Comparison of ENCODE assay signal across 9 mouse cellular contexts in genomic region chr2:43723104-43723541, GRCm38 (mm10). TPM values are rescaled to one million over a fixed set of nuclear protein-coding genes. Genes with fewer than 3 reads are reported as not detected.
A peak's percentile ranks its signal among the peaks of the same experiment; 100 is the strongest.
DNase-seq lines count a peak whose midpoint lies in the region; ATAC-seq lines count a peak whose summit lies in the region.
"Had no signal": no experiment of that assay in that cellular context is flagged by ENCODE, and none has a peak within 500 bp of the region (broad histone marks: within the 10 kb centered on the region; RNA-seq: fewer than 3 reads in every experiment).

No protein-coding gene starts in this region.

- DNase-seq in frontal cortex, postnatal 10 days (ENCODE audit: low spot score in 2 of 2): no peak
- no peak for DNase-seq in frontal cortex, postnatal 25 days (ENCODE audit: low spot score in 2 of 2)
- no peak for DNase-seq in embryo, embryonic 9.5 days (ENCODE audit: extremely low spot score)

- H3K27ac ChIP-seq in liver, embryonic 15.5 days (replicated peaks): no peak overlapping the region
- no peak overlapping the region for H3K27ac ChIP-seq in stomach, embryonic 16.5 days (ENCODE audit: low read length)

- H3K4me2 ChIP-seq in liver, embryonic 15.5 days: peak overlapping the region; percentile 20; the same call in 1 of the 2 replicates
- H3K4me2 ChIP-seq in stomach, embryonic 16.5 days (ENCODE audit: low read depth, low read length): peak overlapping the region; percentile 42

- peak overlapping the region; percentile 35 for H3K4me3 ChIP-seq in megakaryocyte, embryonic 14.5 days (replicated peaks)
- H3K4me3 ChIP-seq in liver, embryonic 15.5 days (replicated peaks): no peak overlapping the region
- H3K4me3 ChIP-seq in stomach, embryonic 16.5 days (replicated peaks; ENCODE audit: low read length): no peak overlapping the region
- H3K4me3 ChIP-seq: erythroblast, embryonic 14.5 days had no signal

- no peak overlapping the region for H3K9ac ChIP-seq in liver, embryonic 15.5 days
- no peak overlapping the region for H3K9ac ChIP-seq in stomach, embryonic 16.5 days (ENCODE audit: low read length)

- H3K4me1 ChIP-seq in megakaryocyte, embryonic 14.5 days: peaks cover 17% of the 10 kb centered on the region
- H3K4me1 ChIP-seq in liver, embryonic 15.5 days (replicated peaks): no peaks in the 10 kb centered on the region; the same call in 1 of the 2 replicates
- no peaks in the 10 kb centered on the region for H3K4me1 ChIP-seq in stomach, embryonic 16.5 days (ENCODE audit: control insufficient read depth, insufficient read depth, low read length)

- peak; percentile 76 for ATAC-seq in frontal cortex, adult (ENCODE audit: low TSS enrichment)
- no peak for ATAC-seq in megakaryocyte, adult 5-6 weeks (ENCODE audit: poor library complexity, severe bottlenecking)
- no peak for ATAC-seq in liver, embryonic 15.5 days (ENCODE audit: insufficient read depth)
- peak; percentile 62; the same call in 1 of the 2 replicates for ATAC-seq in stomach, embryonic 16.5 days (ENCODE audit: insufficient read depth, low FRiP score)

- no peaks in the 10 kb centered on the region for H3K9me3 ChIP-seq in megakaryocyte, embryonic 14.5 days
- no peaks in the 10 kb centered on the region for H3K9me3 ChIP-seq in liver, embryonic 15.5 days (replicated peaks)
- no peaks in the 10 kb centered on the region for H3K9me3 ChIP-seq in stomach, embryonic 16.5 days (replicated peaks; ENCODE audit: control insufficient read depth, low read length)

- WGBS in liver, embryonic 15.5 days (ENCODE audit: insufficient replicate concordance): 59% methylated on average over 7 of the region's 7 CpGs
- 65% methylated on average over 7 of the region's 7 CpGs for WGBS in stomach, embryonic 16.5 days

- H3K36me3 ChIP-seq in megakaryocyte, embryonic 14.5 days (replicated peaks; ENCODE audit: low read length): no peaks in the 10 kb centered on the region
- no peaks in the 10 kb centered on the region for H3K36me3 ChIP-seq in liver, embryonic 15.5 days (replicated peaks)
- H3K36me3 ChIP-seq in stomach, embryonic 16.5 days (ENCODE audit: control insufficient read depth, insufficient read depth, low read length): no peaks in the 10 kb centered on the region

- no peaks in the 10 kb centered on the region for H3K27me3 ChIP-seq in megakaryocyte, embryonic 14.5 days (replicated peaks)
- no peaks in the 10 kb centered on the region for H3K27me3 ChIP-seq in liver, embryonic 15.5 days
- H3K27me3 ChIP-seq in stomach, embryonic 16.5 days (ENCODE audit: control insufficient read depth, insufficient read depth, low read length): no peaks in the 10 kb centered on the region

RNA-seq across cellular contexts. Expression of gene Arhgap15, which starts 25.5 kb away (rescaled TPM):
- 0.25 TPM in 1 of 2 replicates, not detected in the other for polyA plus RNA-seq in megakaryocyte, embryonic 14.5 days (2012; ENCODE audit: insufficient read depth, low replicate concordance)
- total RNA-seq in megakaryocyte, adult 5-6 weeks (2015): 149 and 151 TPM in 2 replicates
- total RNA-seq in megakaryocyte, adult 5-6 weeks (2017): 173 and 185 TPM in 2 replicates
- polyA plus RNA-seq in liver, embryonic 15.5 days (2015; fragmentation: Nextera tagmentation; extraction: Ambion mirVana): 5.4 and 6.0 TPM in 2 replicates
- polyA plus RNA-seq in stomach, embryonic 16.5 days (2015; fragmentation: Nextera tagmentation; extraction: Ambion mirVana): 2.2 and 2.8 TPM in 2 replicates

Comparison
In these comparisons a context has a peak if more than half of its experiments do, and no peak if none do; other contexts are left out.
1. ATAC-seq: peak in frontal cortex, adult (single experiment) and stomach, embryonic 16.5 days (single experiment); none in megakaryocyte, adult 5-6 weeks (single experiment) and liver, embryonic 15.5 days (single experiment).